Mouse (Mus musculus) ES-E14 (cell line): Measurements from ENCODE around the gene Prkab1. TPM values are rescaled to one million over a fixed set of nuclear protein-coding genes. Genes with fewer than 3 reads are reported as not detected.

Experiments used
- DNase-seq: peaks from one replicate; pipeline ENCODE4 v3.0.0-alpha.2; 2013; ENCODE audit warnings: low read depth, low spot score
- H3K27ac ChIP-seq: 2 replicates; pipeline ENCODE4 v1.5.1; 2012; ENCODE audit warnings: low read depth, mild to moderate bottlenecking, low read length, moderate library complexity, mixed read lengths; ENCODE audit not compliant: poor library complexity, insufficient read depth, severe bottlenecking
- H3K36me3 ChIP-seq: 2 replicates; pipeline ENCODE4 v1.6.1; 2012; ENCODE audit warnings: mild to moderate bottlenecking, low read length, moderate library complexity, mixed read lengths; ENCODE audit not compliant: control insufficient read depth, poor library complexity, insufficient read depth, severe bottlenecking
- H3K4me1 ChIP-seq, 2 experiments: fragments of 150-350 bp in 1 of 2; sonication (generic) in 1 of 2; 2 replicates each; pipeline ENCODE4 v1.6.1; 2012; ENCODE audit warnings: low read length in 2 of 2, mild to moderate bottlenecking in 1 of 2, mixed read lengths in 1 of 2; ENCODE audit not compliant: control insufficient read depth in 2 of 2, insufficient read depth in 2 of 2, poor library complexity in 1 of 2
- H3K4me3 ChIP-seq, 2 experiments: fragments of 150-350 bp in 1 of 2; sonication (generic) in 1 of 2; 2 replicates each; pipeline ENCODE4 v1.5.1; 2012; ENCODE audit warnings: low read length in 2 of 2, low read depth in 1 of 2, mild to moderate bottlenecking in 1 of 2, mixed read lengths in 1 of 2; ENCODE audit not compliant: insufficient read depth in 1 of 2, poor library complexity in 1 of 2, severe bottlenecking in 1 of 2
- H3K9ac ChIP-seq: 2 replicates; pipeline ENCODE4 v1.6.1; 2012; ENCODE audit warnings: low read depth, mild to moderate bottlenecking, low read length, mixed read lengths; ENCODE audit not compliant: poor library complexity, insufficient read depth, severe bottlenecking
- H3K9me3 ChIP-seq: fragments of 150-350 bp; sonication (generic); 2 replicates; pipeline ENCODE4 v1.6.1; 2012; ENCODE audit warnings: low read depth, mild to moderate bottlenecking, low read length; ENCODE audit not compliant: control insufficient read depth, insufficient read depth
- CHD2 ChIP-seq: IDR thresholded peaks from 2 replicates; pipeline ENCODE4 v1.6.1; 2014; ENCODE audit warnings: mild to moderate bottlenecking, low read depth, low read length, inconsistent platforms
- HCFC1 ChIP-seq: IDR thresholded peaks from 2 replicates; pipeline ENCODE4 v1.6.1; 2012; ENCODE audit warnings: low read length, inconsistent platforms, borderline replicate concordance; ENCODE audit not compliant: insufficient read depth
- MAFK ChIP-seq: IDR thresholded peaks from 2 replicates; pipeline ENCODE4 v1.6.1; 2014; ENCODE audit warnings: mild to moderate bottlenecking, low read depth, low read length, inconsistent platforms; ENCODE audit not compliant: insufficient read depth
- ZC3H11A ChIP-seq: IDR thresholded peaks from 2 replicates; pipeline ENCODE4 v1.6.1; 2012; ENCODE audit warnings: low read depth, mild to moderate bottlenecking, inconsistent platforms, low read length, borderline replicate concordance
- ZNF384 ChIP-seq: IDR thresholded peaks from 2 replicates; pipeline ENCODE4 v1.6.1; 2012; ENCODE audit warnings: low read depth, low read length, inconsistent platforms
- in situ Hi-C, 2 experiments: fragments of 600-800 bp; cut with MboI; formaldehyde crosslinking; loops; one replicate each; pipeline ENCODE4 v1.15.1; 2025; ENCODE audit warnings: low sequenced_read_pairs in 2 of 2, inconsistent platforms in 1 of 2; ENCODE audit not compliant: unreplicated experiment in 2 of 2
- total RNA-seq: library from RNA; depleted of rRNA; stranded (reverse); fragments of 300-350 nt; gene quantifications from 2 replicates; pipeline ENCODE4 v1.2.3, GENCODE M21; 2012

Prkab1 gene
- total RNA-seq, 1 experiment: 21.2 TPM

- Histone ChIP-seq H3K9me3 (0 out of 2 replicates have a peak, but pooled peaks cover 1% of the 10 kb centered on the region), H3K36me3 (peaks cover 42% of the 10 kb centered on the region), H3K27ac (no peak overlapping the region), H3K9ac (no peak overlapping the region), H3K4me3 (no peak overlapping the region), H3K4me1 (peaks cover 0 to 3% of the 10 kb centered on the region in 2 experiments; a peak in 1 of 4 replicates)
- TF ChIP-seq MAFK (no peak), CHD2 (no peak), HCFC1 (no peak), ZNF384 (no peak), ZC3H11A (no peak)
- in situ Hi-C loops: no loop called here
- no peak for DNase-seq
Observed at GRCm38 (mm10) chr5:115997376-115997775, 26.9 kb downstream of the Prkab1 start.

GRCm38 (mm10) chr5:115994101-115994500 lies 30.2 kb downstream of the Prkab1 start:
- Histone ChIP-seq H3K4me3 (no peak overlapping the region), H3K27ac (no peak overlapping the region), H3K9ac (no peak overlapping the region), H3K4me1 (peaks cover 0 to 3% of the 10 kb centered on the region in 2 experiments; a peak in 1 of 4 replicates), H3K36me3 (peaks cover 50% of the 10 kb centered on the region), H3K9me3 (0 out of 2 replicates have a peak, but pooled peaks cover 1% of the 10 kb centered on the region)
- TF ChIP-seq CHD2 (no peak), ZC3H11A (no peak), HCFC1 (no peak), MAFK (no peak), ZNF384 (no peak)
- in situ Hi-C loops: no loop called here
- no peak for DNase-seq

GRCm38 (mm10) chr5:115991717-115992116 lies 32.6 kb downstream of the Prkab1 start:
- DNase-seq: no peak
- Histone ChIP-seq H3K27ac (no peak overlapping the region), H3K9me3 (0 out of 2 replicates have a peak, but pooled peaks cover 1% of the 10 kb centered on the region), H3K4me1 (peaks cover 0 to 7% of the 10 kb centered on the region in 2 experiments; a peak in 2 of 4 replicates), H3K36me3 (peaks cover 60% of the 10 kb centered on the region), H3K4me3 (no peak overlapping the region), H3K9ac (no peak overlapping the region)
- in situ Hi-C loops: no loop called here
- TF ChIP-seq HCFC1 (no peak), ZNF384 (no peak), ZC3H11A (no peak), MAFK (no peak), CHD2 (no peak)

GRCm38 (mm10) chr5:115987284-115987683 lies 37.0 kb downstream of the Prkab1 start:
- H3K36me3 ChIP-seq: peaks cover 56% of the 10 kb centered on the region
- no peaks in the 10 kb centered on the region for H3K9me3 ChIP-seq
- in situ Hi-C loops: no loop called here
- no peak overlapping the region for H3K9ac ChIP-seq
- H3K4me1 ChIP-seq: peaks cover 0 to 10% of the 10 kb centered on the region in 2 experiments; a peak in 2 of 4 replicates
- DNase-seq: no peak
- no peak overlapping the region for H3K27ac ChIP-seq
- TF ChIP-seq CHD2: no peak
- no peak for TF ChIP-seq ZC3H11A
- no peak for TF ChIP-seq HCFC1
- no peak for TF ChIP-seq ZNF384
- no peak for TF ChIP-seq MAFK
- H3K4me3 ChIP-seq: no peak overlapping the region

GRCm38 (mm10) chr5:115985101-115985500 lies 39.2 kb downstream of the Prkab1 start:
- in situ Hi-C loops: no loop called here
- Histone ChIP-seq H3K4me1 (peaks cover 0 to 10% of the 10 kb centered on the region in 2 experiments; a peak in 2 of 4 replicates), H3K36me3 (peaks cover 57% of the 10 kb centered on the region)

More at GRCm38 (mm10) chr5:115985101-115985500, 39.2 kb downstream of the Prkab1 start:
- TF ChIP-seq CHD2 (no peak), ZNF384 (no peak), ZC3H11A (no peak), HCFC1 (no peak), MAFK (no peak)
- DNase-seq: no peak
- Histone ChIP-seq H3K9ac (no peak overlapping the region), H3K27ac (no peak overlapping the region; the same call in 1 of the 2 replicates), H3K4me3 (no peak overlapping the region), H3K9me3 (no peaks in the 10 kb centered on the region)
